Mouse (Mus musculus) CD4-positive, CD25-positive, alpha-beta regulatory T cell, adult 4 months (primary cell): ENCODE results near the gene Cog1. TPM values are rescaled to one million over a fixed set of nuclear protein-coding genes. Genes with fewer than 3 reads are reported as not detected.

Source experiments
- ATAC-seq: one replicate; pipeline ENCODE4 v1.8.0; 2017
- polyA plus RNA-seq, 2 experiments: library from polyadenylated mRNA; unstranded; fragments of 100-300 nt; shearing (Covaris generic); gene quantifications; one replicate each; pipeline ENCODE4 v1.2.1; 2017

Cog1 gene
- polyA plus RNA-seq, 2 experiments from 2014 or later: 15.4 to 19.3 TPM

DNA sequence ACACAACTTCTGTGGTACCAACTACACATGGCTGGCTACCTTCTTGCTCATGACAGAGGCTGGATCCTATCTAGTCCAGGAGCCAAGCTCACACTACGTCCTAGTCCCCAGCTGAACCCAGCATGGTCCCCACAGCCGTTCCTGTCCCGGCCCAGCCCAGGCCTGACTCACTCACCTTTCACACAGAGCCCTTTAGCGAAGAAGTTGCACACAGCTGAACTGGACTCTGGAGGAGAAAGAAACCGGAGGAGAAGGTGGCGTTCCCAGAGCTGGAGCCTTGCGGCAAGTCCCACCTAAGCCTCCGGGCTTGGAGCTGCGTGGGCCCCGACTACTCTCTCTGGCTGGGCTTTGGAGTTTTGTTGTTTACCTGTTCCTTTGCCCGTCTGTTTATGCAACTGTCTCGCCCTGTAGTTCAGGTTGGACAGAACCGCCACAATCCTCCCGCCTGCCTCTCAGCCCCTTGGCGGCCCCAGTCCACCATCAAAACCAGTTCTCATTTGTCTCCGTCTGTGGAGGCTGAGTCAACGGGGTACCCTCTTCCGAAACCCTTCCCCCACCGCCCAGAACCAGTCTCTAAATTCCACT lies 59.8 kb downstream of the Cog1 start:
- ATAC-seq: no peak

DNA sequence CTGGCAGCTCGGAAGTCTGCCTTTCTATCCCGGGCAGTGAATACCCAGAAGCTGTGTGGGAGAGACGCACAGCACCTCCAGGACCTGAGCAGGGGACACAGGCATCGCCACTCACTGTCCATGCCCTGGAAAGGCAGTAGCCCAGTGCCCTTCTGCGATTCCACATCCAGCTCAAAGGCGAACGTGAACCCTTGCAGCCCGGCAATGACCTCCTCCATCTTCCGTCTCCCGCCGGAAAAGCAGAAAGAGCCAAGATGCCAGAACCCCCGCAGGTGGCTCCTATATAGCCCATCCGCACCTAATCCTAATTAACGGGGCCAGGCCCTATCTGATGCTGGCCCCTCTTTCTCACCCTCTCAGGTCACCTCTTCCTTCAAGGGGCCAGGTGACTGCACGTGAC lies 60.3 kb downstream of the Cog1 start:
- no peak for ATAC-seq

DNA sequence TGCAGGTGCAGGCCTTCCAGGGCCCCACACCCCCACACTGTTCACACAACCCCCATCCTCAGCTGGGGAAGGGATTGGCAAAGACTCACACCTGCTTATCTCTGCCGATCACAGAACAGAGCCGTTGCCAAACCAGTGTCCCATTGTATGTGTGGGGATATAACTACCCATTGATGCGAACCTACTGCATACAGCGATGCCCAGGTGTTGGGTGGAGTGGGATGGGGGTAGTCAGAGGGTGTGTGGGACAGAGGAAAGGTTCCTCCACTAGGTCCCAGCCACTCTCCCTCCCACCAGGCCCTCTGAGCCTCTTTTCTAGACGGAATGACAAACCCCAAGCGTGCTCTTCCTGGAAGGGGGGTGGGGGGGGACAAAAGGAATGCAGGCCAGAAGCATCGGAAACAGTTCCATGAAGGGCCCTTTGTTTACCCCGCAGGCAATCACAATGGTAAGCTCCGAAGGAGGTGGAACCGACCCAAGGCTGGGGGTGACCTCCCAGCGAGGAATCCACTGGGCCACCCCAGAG lies 60.8 kb downstream of the Cog1 start, which contains the start of gene Cpsf4l:
Gene Cpsf4l, minus strand, starts transcription at position 287 of the 526 bp plus-strand sequence.
- no peak for ATAC-seq

DNA sequence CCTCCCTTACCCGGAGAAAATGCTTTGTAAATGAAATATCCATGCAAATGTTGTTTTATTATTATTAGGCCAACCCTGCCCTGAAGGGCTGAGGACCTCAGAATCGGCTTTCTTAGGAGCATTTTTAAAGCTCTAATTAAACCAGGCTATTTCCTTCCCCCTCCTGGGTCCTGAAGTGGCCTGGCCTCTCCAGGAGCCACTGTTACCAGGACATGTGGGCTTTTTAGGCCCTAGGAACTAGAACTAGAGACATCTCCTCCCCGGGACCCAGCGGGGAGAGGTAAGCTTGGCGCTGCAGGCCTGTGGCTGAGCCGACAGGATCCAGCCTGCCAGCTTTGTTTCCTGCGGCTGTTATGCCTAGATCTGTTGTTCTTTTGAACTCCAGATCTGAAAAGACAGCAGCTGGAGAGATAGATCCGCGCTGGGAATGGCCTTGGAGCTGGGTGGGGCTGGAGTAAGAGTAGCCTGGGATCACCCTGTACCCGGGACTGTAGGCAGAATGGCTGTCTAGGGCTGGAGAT lies 61.3 kb downstream of the Cog1 start:
- ATAC-seq: no peak

DNA sequence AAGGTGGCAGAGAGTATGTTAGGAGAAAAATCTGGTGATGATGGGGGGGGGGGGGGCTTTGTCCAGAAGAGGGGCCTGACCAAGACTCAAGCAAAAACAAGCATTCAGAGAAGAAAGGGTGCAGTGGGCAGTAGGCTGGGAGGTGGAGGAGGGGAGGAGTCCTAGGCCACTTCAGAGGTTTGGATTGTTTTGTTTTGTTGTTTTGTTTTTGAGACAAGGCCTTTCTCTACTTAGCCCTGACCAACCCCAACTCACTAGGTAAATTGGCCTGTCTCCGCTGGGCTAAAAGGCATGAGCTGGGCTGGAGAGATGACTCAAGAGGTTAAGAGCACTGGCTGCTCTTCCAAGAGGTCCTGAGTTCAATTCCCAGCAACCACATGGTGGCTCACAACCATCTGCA lies 62.1 kb downstream of the Cog1 start:
- ATAC-seq: no peak

DNA sequence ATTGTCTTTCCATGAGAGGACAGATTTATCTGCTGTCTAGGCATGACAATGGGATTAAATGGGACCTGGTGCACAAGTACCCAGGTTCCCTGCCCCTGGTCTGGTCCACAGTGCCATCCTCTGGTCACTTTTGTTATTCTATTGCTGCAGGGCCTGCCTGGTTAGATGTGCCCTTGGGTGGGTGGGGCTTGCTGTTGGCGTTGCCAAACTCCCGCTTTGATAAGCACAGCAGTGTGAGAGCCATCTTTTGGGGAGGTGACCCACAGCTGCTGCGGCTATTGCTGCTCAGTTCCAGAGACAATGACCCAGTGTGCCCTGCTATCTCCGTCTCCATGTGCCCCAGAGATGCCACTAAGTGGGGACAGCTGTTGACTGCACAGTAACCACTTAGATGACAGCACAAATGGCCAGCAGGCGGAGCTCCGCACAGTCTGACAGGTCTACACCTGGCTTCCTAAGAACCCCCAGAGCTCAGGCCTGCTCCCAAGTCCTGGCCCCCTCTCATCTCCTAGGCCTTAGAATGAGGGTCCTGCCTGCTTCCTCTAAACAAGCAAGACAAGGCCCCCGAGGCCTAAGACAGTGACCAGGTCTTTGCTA lies 66.2 kb downstream of the Cog1 start:
- no peak for ATAC-seq

DNA sequence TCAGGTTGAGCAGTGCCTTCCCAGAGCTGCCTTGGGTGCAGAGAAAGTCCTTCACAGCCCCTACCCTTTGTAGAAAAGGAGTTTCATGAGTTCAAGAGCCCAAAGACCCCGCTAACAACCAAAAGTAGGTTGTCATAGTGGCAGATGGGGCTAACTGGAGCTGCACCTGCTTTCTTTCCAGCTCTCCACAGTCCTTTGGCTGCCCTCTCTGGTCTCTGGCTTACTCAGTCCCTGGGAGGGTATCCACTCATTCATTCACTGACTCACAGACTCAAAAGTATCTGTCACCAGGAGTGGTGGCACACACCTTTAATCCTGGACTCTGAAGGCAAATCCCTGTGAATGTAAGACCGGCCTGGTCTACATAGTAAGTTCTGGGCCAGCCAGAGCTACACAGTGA lies 67.2 kb downstream of the Cog1 start:
- no peak for ATAC-seq

Other genes with a start within 250 kb of the Cog1 start
- gene Sstr2, start 29.8 kb upstream of the Cog1 start, polyA plus RNA-seq: under 1 TPM in 1 of 2 experiments, not detected in 1; 0.35 TPM
- 10 to 100 TPM; 12.0 to 17.9 TPM for gene Slc39a11, start 910 bp downstream of the Cog1 start, polyA plus RNA-seq
- gene Fam104a, start 35.0 kb downstream of the Cog1 start, polyA plus RNA-seq: 10 to 100 TPM; 13.9 to 15.0 TPM
- 10 to 100 TPM in 1 of 2 experiments, 1 to 10 TPM in 1; 8.0 to 11.3 TPM for gene D11Wsu47e, start 35.2 kb downstream of the Cog1 start, polyA plus RNA-seq
- 1 to 10 TPM in 1 of 2 experiments, not detected in 1; 1.0 TPM for gene Cpsf4l, start 60.8 kb downstream of the Cog1 start, polyA plus RNA-seq
- 1 to 10 TPM; 2.1 to 2.3 TPM for gene Cdc42ep4, start 102.7 kb downstream of the Cog1 start, polyA plus RNA-seq